Mouse (Mus musculus) gastrocnemius, adult 8-10 months (tissue): ENCODE measurements around the gene Hsph1. TPM values are rescaled to one million over a fixed set of nuclear protein-coding genes. Genes with fewer than 3 reads are reported as not detected.

Source experiments
- DNase-seq, 2 experiments: peaks; one replicate each; pipeline ENCODE4 v3.0.0; 2022; ENCODE audit warnings: low spot score in 2 of 2
- total RNA-seq, 4 experiments: library from RNA; stranded (reverse); gene quantifications; 2 replicates each; pipeline ENCODE4 v1.2.4; 2022

Gene Hsph1
- total RNA-seq: 10 to 100 TPM; 59.5 to 86.1 (median 63.1) TPM

- DNase-seq: peak; percentile 96
These were observed at the start of gene Hsph1 for GRCm38 (mm10) chr5:149636075-149636920. Gene Hsph1 (minus strand): TSS chr5:149636376.

GRCm38 (mm10) chr5:149680946-149681345 lies 44.8 kb upstream of the Hsph1 start:
- no peak for DNase-seq

GRCm38 (mm10) chr5:149679886-149680285 lies 43.7 kb upstream of the Hsph1 start:
- DNase-seq: no peak

- no peak for DNase-seq
These were observed 43.2 kb upstream of the Hsph1 start for GRCm38 (mm10) chr5:149679362-149679761.

GRCm38 (mm10) chr5:149678990-149679348 lies 42.8 kb upstream of the Hsph1 start:
- no peak for DNase-seq

GRCm38 (mm10) chr5:149678100-149678989 lies 42.2 kb upstream of the Hsph1 start, which contains the start of gene B3glct:
Gene B3glct (plus strand): TSS chr5:149678230.
- DNase-seq: peak; percentile 69 to 76

GRCm38 (mm10) chr5:149677196-149677595 lies 41.0 kb upstream of the Hsph1 start:
- no peak for DNase-seq

GRCm38 (mm10) chr5:149663417-149663816 lies 27.2 kb upstream of the Hsph1 start:
- no peak for DNase-seq

GRCm38 (mm10) chr5:149662980-149663379 lies 26.8 kb upstream of the Hsph1 start:
- no peak for DNase-seq

- DNase-seq: no peak
These were observed 25.3 kb upstream of the Hsph1 start for GRCm38 (mm10) chr5:149661428-149661827.

GRCm38 (mm10) chr5:149659414-149659780 lies 23.2 kb upstream of the Hsph1 start:
- no peak for DNase-seq

GRCm38 (mm10) chr5:149658741-149659413 lies 22.7 kb upstream of the Hsph1 start:
- DNase-seq: no peak

GRCm38 (mm10) chr5:149658022-149658421 lies 21.8 kb upstream of the Hsph1 start:
- no peak for DNase-seq

- no peak for DNase-seq
These were observed 19.5 kb upstream of the Hsph1 start for GRCm38 (mm10) chr5:149655636-149656035.

- no peak for DNase-seq
These were observed 14.0 kb upstream of the Hsph1 start for GRCm38 (mm10) chr5:149650179-149650553.

- no peak for DNase-seq
These were observed 13.5 kb upstream of the Hsph1 start for GRCm38 (mm10) chr5:149649499-149650178.

GRCm38 (mm10) chr5:149648895-149649406 lies 12.8 kb upstream of the Hsph1 start:
- no peak for DNase-seq

GRCm38 (mm10) chr5:149648196-149648595 lies 12.0 kb upstream of the Hsph1 start:
- no peak for DNase-seq

GRCm38 (mm10) chr5:149647367-149648115 lies 11.4 kb upstream of the Hsph1 start:
- DNase-seq: no peak
